Mouse (Mus musculus) kidney, adult 10 weeks (tissue): ENCODE results near the gene Ticrr. TPM values are rescaled to one million over a fixed set of nuclear protein-coding genes. Genes with fewer than 3 reads are reported as not detected.

Source experiments
- polyA plus RNA-seq: library from polyadenylated mRNA; stranded (reverse); fragments of 350-450 nt; fragmentation: Illumina TruSeq; extraction: RNeasy Lipid Tissue Mini Kit (QIAGEN cat#74804); gene quantifications from one replicate; pipeline ENCODE4 v1.2.3, GENCODE M21; 2014; ENCODE audit warnings: low read depth, low replicate concordance

Gene Ticrr
- polyA plus RNA-seq = 0.12 TPM

GRCm38 (mm10) chr7:79659578-79660290, at the start of gene Ticrr:
Gene Ticrr, plus strand, starts transcription at chr7:79660196.

GRCm38 (mm10) chr7:79617418-79617817, 42.6 kb upstream of the Ticrr start, which contains the start of gene Rhcg:
Gene Rhcg, minus strand, starts transcription at chr7:79617657.

GRCm38 (mm10) chr7:79715187-79715981, 55.4 kb downstream of the Ticrr start, which contains the start of gene Kif7:
Gene Kif7, minus strand, starts transcription at chr7:79715720.

GRCm38 (mm10) chr7:79732622-79733021, 72.6 kb downstream of the Ticrr start, which contains the start of gene Plin1:
Gene Plin1, minus strand, starts transcription at chr7:79732903.

GRCm38 (mm10) chr7:79742659-79743536, 82.9 kb downstream of the Ticrr start, which contains the start of the genes Pex11a and Wdr93:
Gene Pex11a, minus strand, starts transcription at chr7:79743131.
Gene Wdr93, plus strand, starts transcription at chr7:79743163.

Other genes with a start within 250 kb of the Ticrr start
- 34.2 TPM for gene Polg, start 193.8 kb upstream of the Ticrr start, polyA plus RNA-seq
- 20.4 TPM for gene Rhcg, start 42.5 kb upstream of the Ticrr start, polyA plus RNA-seq
- gene Kif7, start 55.5 kb downstream of the Ticrr start, polyA plus RNA-seq = 0.20 TPM
- 1.1 TPM for gene Plin1, start 72.7 kb downstream of the Ticrr start, polyA plus RNA-seq
- gene Pex11a, start 82.9 kb downstream of the Ticrr start, polyA plus RNA-seq = 40.0 TPM
- 1.5 TPM for gene Wdr93, start 83.0 kb downstream of the Ticrr start, polyA plus RNA-seq
- not detected for gene Mesp1, start 133.6 kb downstream of the Ticrr start, polyA plus RNA-seq
- gene Mesp2, start 150.5 kb downstream of the Ticrr start, polyA plus RNA-seq = not detected
- 36.1 TPM for gene Anpep, start 200.9 kb downstream of the Ticrr start, polyA plus RNA-seq